Mouse (Mus musculus): ENCODE results near the gene Pcdh18. TPM values are rescaled to one million over a fixed set of nuclear protein-coding genes. Genes with fewer than 3 reads are reported as not detected.

Gene Pcdh18
- polyA plus RNA-seq, 1 experiment from 2014 or later = 1.7 TPM

DNA sequence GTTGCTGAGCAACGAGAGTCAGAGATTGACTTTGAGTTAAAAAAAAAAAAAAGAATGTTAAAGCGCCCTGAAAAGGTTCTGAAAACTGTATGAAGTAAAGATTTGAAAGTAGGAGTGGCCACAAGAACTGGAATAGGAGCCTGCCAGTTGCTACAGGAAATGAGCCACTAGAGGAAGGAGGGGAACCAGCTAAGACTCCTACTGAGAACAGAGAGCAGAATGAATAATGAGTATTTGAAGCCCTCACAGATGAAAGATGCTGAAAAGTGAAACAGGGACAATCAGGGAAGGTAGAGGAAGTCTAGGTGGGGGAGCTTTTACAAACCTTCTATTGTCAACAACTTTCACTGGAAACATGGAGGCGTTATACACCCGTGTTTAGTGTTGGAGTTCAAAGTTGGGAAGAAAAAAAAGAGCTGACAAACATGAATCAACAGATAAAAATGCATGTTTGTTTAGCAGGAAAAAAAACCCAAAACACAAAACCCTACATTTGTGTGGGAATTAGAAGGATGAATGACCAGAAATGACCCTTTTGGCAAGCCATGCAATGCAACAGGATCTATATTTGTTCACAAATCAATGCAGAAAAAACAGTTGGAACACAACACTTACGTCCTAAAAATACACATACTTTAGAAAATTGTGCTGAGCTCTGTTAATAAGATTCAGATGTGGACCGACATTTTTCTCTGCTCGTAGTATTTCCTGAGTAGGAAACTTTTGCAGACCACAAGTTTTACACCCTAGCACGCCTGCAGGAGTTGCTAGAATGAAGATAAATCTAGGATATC is 7.4 kb downstream of the Pcdh18 start:
- H3K36me3 ChIP-seq (replicated peaks) = no peaks in the 10 kb centered on the region

DNA sequence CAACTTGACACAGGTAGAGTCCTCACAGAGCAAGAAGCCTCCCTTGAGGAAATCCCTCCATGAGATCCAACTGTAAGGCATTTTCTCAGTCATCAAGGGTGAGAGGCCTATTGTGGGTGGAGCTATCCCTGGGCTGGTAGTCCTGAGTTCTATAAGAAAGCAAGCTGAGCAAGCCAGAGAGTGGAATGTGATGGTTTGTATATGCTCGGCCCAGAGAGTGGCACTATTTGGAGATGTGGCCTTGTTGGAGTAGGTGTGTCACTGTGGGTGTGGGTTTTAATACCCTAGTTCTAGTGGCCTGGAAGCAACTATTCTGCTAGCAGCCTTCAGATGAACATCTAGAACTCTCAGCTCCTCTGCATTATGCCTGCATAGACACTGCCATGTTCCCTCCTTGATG is 9.1 kb downstream of the Pcdh18 start:
- no peaks in the 10 kb centered on the region for H3K4me1 ChIP-seq (replicated peaks)
- WGBS (ENCODE audit: insufficient replicate concordance) = 70% methylated on average over 1 of the region's 1 CpGs
- no peaks in the 10 kb centered on the region for H3K9me3 ChIP-seq (replicated peaks)
- H3K9ac ChIP-seq = no peak overlapping the region
- H3K4me3 ChIP-seq (replicated peaks) = no peak overlapping the region
- no peak for ATAC-seq (ENCODE audit: insufficient read depth)
- no peaks in the 10 kb centered on the region for H3K36me3 ChIP-seq (replicated peaks)
- no peak overlapping the region for H3K4me2 ChIP-seq
- no peaks in the 10 kb centered on the region for H3K27me3 ChIP-seq
- H3K27ac ChIP-seq (replicated peaks) = no peak overlapping the region

More for the DNA sequence above, 7.4 kb downstream of the Pcdh18 start:
- H3K9me3 ChIP-seq (replicated peaks) = no peaks in the 10 kb centered on the region
- no peak overlapping the region for H3K4me3 ChIP-seq (replicated peaks)
- no peak overlapping the region for H3K4me2 ChIP-seq
- H3K27ac ChIP-seq (replicated peaks) = no peak overlapping the region
- H3K9ac ChIP-seq = no peak overlapping the region
- H3K27me3 ChIP-seq = no peaks in the 10 kb centered on the region
- no peaks in the 10 kb centered on the region for H3K4me1 ChIP-seq (replicated peaks)
- 52% methylated on average over 8 of the region's 8 CpGs for WGBS (ENCODE audit: insufficient replicate concordance)
- ATAC-seq (ENCODE audit: insufficient read depth) = no peak

DNA sequence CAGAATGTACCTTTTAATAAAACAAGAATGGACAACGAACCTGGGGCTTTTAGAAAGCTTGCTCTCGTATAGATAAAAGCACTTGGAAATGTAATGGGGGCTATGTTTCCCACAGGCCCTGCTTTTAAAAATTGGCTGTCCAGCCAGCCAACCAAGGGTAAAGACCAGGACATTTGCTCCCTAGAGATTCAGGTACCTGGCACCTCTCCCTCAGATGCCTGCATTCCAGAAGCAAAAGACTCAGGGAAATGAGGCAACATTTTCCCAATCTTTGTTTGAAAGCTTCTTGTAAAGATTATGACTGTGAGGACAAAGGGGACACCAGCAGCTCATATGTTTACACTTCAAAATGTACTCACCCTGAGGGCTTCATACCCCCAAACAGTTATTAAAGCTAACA is 18.1 kb downstream of the Pcdh18 start:
- Histone ChIP-seq H3K9ac (no peak overlapping the region), H3K36me3 (replicated peaks) (no peaks in the 10 kb centered on the region), H3K27ac (replicated peaks) (no peak overlapping the region), H3K4me1 (replicated peaks) (no peaks in the 10 kb centered on the region), H3K4me3 (replicated peaks) (no peak overlapping the region), H3K9me3 (replicated peaks) (no peaks in the 10 kb centered on the region), H3K27me3 (no peaks in the 10 kb centered on the region), H3K4me2 (no peak overlapping the region)
- ATAC-seq (ENCODE audit: insufficient read depth) = no peak
- WGBS (ENCODE audit: insufficient replicate concordance) = 40% methylated on average over 2 of the region's 2 CpGs

DNA sequence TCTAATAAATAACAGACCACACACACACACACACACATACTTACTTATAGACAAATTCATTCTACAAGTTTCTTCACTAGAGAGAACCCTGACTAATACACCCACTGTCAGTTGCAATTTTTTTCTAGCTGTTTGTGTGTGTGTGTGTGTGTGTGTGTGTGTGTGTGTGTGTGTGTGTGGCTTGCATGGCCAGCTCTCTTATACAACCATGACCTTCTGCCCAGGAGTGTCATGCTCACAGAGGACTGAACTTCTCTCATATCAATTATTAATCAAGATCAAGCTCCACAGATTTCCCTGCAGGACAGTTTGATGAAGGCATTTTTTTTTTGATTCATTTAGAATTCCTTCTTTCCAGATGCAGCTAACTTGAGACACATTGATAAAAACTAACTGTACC is 18.6 kb downstream of the Pcdh18 start:
- H3K4me3 ChIP-seq (replicated peaks) = no peak overlapping the region
- no peak overlapping the region for H3K9ac ChIP-seq
- no peaks in the 10 kb centered on the region for H3K27me3 ChIP-seq
- no peaks in the 10 kb centered on the region for H3K4me1 ChIP-seq (replicated peaks)
- ATAC-seq (ENCODE audit: insufficient read depth) = no peak
- H3K9me3 ChIP-seq (replicated peaks) = no peaks in the 10 kb centered on the region
- no peaks in the 10 kb centered on the region for H3K36me3 ChIP-seq (replicated peaks)
- no peak overlapping the region for H3K4me2 ChIP-seq
- H3K27ac ChIP-seq (replicated peaks) = no peak overlapping the region

DNA sequence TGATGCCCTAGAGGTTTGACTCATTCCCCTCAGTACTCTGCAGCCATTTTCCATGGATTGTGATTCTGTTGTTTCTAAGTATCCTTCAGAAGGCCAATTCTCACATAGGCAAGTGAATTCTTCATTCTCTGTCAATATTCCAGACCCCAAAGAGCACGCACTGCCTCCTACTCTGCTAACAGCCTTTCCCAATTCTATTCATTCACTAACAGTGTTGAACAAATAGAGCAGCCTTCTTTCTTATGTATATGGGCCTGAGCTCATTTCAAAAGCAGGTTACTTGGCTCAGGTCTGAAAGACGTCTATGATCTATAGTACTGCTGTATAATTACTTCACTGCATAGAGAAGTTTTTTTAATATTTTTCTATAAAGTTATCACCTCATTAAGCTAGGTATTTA is 50.6 kb downstream of the Pcdh18 start:
- no peaks in the 10 kb centered on the region for H3K9me3 ChIP-seq (replicated peaks)
- no peak overlapping the region for H3K9ac ChIP-seq
- H3K4me1 ChIP-seq (replicated peaks) = no peaks in the 10 kb centered on the region
- H3K27ac ChIP-seq (replicated peaks) = no peak overlapping the region
- H3K36me3 ChIP-seq (replicated peaks) = no peaks in the 10 kb centered on the region
- no peak for ATAC-seq (ENCODE audit: insufficient read depth)
- 65% methylated on average over 2 of the region's 2 CpGs for WGBS (ENCODE audit: insufficient replicate concordance)
- no peak overlapping the region for H3K4me3 ChIP-seq (replicated peaks)
- H3K4me2 ChIP-seq = no peak overlapping the region
- H3K27me3 ChIP-seq = no peaks in the 10 kb centered on the region

DNA sequence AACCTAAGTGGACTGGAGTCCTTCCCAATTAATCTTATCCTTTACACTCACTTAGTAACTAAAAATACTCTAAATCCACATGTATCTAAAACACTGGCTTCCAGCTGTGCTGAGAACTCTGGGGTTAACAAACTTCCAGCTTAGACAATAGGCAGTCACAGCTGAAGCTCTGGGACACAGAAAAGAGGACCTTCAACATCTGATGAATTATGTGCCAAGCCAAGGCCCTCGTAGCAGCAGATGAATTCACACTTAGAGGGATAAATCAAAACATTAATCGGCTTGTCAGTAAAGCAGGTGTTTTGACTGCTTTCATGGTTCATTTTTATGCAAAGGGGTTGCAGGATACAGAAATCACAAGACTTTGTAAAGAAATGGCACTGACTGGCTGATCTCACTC is 57.2 kb downstream of the Pcdh18 start:
- Histone ChIP-seq H3K9me3 (replicated peaks) (no peaks in the 10 kb centered on the region), H3K4me2 (no peak overlapping the region), H3K4me1 (replicated peaks) (no peaks in the 10 kb centered on the region), H3K4me3 (replicated peaks) (no peak overlapping the region), H3K27ac (replicated peaks) (no peak overlapping the region), H3K36me3 (replicated peaks) (no peaks in the 10 kb centered on the region), H3K27me3 (no peaks in the 10 kb centered on the region), H3K9ac (no peak overlapping the region)
- ATAC-seq (ENCODE audit: insufficient read depth) = no peak
- WGBS (ENCODE audit: insufficient replicate concordance) = 48% methylated on average over 2 of the region's 2 CpGs
